Mouse (Mus musculus) testis, postnatal 14 days (tissue): ENCODE results near the gene Prkg1.
"Not testable (repeated sequence)": the region's sequence is repeated elsewhere in the genome, so short reads cannot be mapped to it uniquely, and the experiment has no call there.

Experiments
- DNase-seq: peaks from one replicate; pipeline ENCODE4 v3.0.0; 2021; ENCODE audit warnings: low spot score

The Prkg1 gene

GRCm38 (mm10) chr19:31284581-31284980 lies 480.3 kb downstream of the Prkg1 start:
- no peak for DNase-seq

- DNase-seq: no peak
Measured at GRCm38 (mm10) chr19:31284126-31284525, 480.7 kb downstream of the Prkg1 start.

GRCm38 (mm10) chr19:31283617-31284016 lies 481.2 kb downstream of the Prkg1 start:
- DNase-seq: no peak

- DNase-seq: no peak
Measured at GRCm38 (mm10) chr19:31279797-31280486, 484.9 kb downstream of the Prkg1 start.

GRCm38 (mm10) chr19:31262438-31262837 lies 502.4 kb downstream of the Prkg1 start:
- DNase-seq: no peak

- no peak for DNase-seq
Measured at GRCm38 (mm10) chr19:31260494-31260893, 504.3 kb downstream of the Prkg1 start.

GRCm38 (mm10) chr19:31255780-31256179 lies 509.1 kb downstream of the Prkg1 start:
- no peak for DNase-seq

GRCm38 (mm10) chr19:31232410-31232809 lies 532.4 kb downstream of the Prkg1 start:
- no peak for DNase-seq

GRCm38 (mm10) chr19:31228385-31228784 lies 536.4 kb downstream of the Prkg1 start:
- no peak for DNase-seq

- DNase-seq: no peak
Measured at GRCm38 (mm10) chr19:31223457-31223856, 541.4 kb downstream of the Prkg1 start.

- DNase-seq: not testable (repeated sequence)
Measured at GRCm38 (mm10) chr19:31219261-31219660, 545.6 kb downstream of the Prkg1 start.

GRCm38 (mm10) chr19:31210850-31211249 lies 554.0 kb downstream of the Prkg1 start:
- no peak for DNase-seq

GRCm38 (mm10) chr19:31210449-31210848 lies 554.4 kb downstream of the Prkg1 start:
- DNase-seq: no peak

- DNase-seq: no peak
Measured at GRCm38 (mm10) chr19:31199583-31199982, 565.2 kb downstream of the Prkg1 start.

- no peak for DNase-seq
Measured at GRCm38 (mm10) chr19:31198461-31198860, 566.4 kb downstream of the Prkg1 start.

- DNase-seq: no peak
Measured at GRCm38 (mm10) chr19:31197076-31197475, 567.8 kb downstream of the Prkg1 start.

GRCm38 (mm10) chr19:31188559-31189218 lies 576.1 kb downstream of the Prkg1 start:
- DNase-seq: no peak

- DNase-seq: no peak
Measured at GRCm38 (mm10) chr19:31180757-31181156, 584.1 kb downstream of the Prkg1 start.

- no peak for DNase-seq
Measured at GRCm38 (mm10) chr19:31177279-31177922, 587.4 kb downstream of the Prkg1 start.

GRCm38 (mm10) chr19:31170985-31171384 lies 593.8 kb downstream of the Prkg1 start:
- no peak for DNase-seq

GRCm38 (mm10) chr19:31158944-31159460 lies 605.8 kb downstream of the Prkg1 start:
- DNase-seq: no peak

- DNase-seq: no peak
Measured at GRCm38 (mm10) chr19:31153399-31153798, 611.4 kb downstream of the Prkg1 start.

- no peak for DNase-seq
Measured at GRCm38 (mm10) chr19:31149902-31150301, 614.9 kb downstream of the Prkg1 start.
